Mouse (Mus musculus) telencephalon, adult 2 months (tissue): ENCODE measurements around the gene Wrap53.
"Not testable (repeated sequence)": the region's sequence is repeated elsewhere in the genome, so short reads cannot be mapped to it uniquely, and the experiment has no call there.

ENCODE experiments used
- DNase-seq: peaks from one replicate; pipeline ENCODE4 v3.0.0-alpha.2; 2011; ENCODE audit warnings: low read depth, low spot score

Wrap53 gene

DNA sequence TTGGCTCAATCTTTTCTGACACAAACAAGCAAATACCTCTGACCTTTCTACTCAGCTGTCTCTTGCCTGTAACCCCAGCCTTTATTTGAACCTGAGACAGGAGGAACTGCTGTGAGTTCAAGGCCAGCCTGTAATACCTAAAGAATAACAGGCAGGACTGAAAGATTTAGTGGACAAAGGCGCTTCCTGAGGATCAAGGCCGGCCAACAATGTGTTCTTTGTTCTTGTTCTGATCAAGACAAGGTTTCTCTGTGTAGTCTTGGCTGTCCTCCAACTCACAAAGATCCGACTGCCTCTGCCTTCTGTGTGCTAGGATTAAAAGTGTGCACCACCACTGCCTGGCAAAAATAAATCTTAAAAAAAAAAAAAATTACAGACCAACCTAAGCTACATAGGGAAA lies 15.7 kb downstream of the Wrap53 start:
- no peak for DNase-seq

DNA sequence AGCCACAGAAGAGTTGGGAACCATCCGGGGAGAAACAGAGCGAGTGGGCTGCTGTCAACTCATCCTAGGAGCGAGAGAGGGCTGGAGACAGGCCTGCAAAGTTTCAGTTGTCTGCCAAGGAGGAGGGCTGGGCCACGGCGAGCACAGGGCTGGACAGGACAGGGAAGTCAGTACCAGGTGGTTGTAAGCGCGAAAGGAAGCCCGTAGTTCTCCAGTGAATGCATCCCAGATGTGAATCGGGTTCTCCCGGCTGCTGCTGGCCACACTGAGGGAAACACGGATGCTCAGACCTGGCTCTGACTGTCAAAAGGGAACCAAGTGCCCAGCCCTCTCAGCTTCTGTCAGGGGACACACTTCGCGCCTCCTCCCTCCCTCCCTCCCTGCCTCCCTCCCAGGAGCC lies 16.7 kb downstream of the Wrap53 start:
- DNase-seq: no peak

DNA sequence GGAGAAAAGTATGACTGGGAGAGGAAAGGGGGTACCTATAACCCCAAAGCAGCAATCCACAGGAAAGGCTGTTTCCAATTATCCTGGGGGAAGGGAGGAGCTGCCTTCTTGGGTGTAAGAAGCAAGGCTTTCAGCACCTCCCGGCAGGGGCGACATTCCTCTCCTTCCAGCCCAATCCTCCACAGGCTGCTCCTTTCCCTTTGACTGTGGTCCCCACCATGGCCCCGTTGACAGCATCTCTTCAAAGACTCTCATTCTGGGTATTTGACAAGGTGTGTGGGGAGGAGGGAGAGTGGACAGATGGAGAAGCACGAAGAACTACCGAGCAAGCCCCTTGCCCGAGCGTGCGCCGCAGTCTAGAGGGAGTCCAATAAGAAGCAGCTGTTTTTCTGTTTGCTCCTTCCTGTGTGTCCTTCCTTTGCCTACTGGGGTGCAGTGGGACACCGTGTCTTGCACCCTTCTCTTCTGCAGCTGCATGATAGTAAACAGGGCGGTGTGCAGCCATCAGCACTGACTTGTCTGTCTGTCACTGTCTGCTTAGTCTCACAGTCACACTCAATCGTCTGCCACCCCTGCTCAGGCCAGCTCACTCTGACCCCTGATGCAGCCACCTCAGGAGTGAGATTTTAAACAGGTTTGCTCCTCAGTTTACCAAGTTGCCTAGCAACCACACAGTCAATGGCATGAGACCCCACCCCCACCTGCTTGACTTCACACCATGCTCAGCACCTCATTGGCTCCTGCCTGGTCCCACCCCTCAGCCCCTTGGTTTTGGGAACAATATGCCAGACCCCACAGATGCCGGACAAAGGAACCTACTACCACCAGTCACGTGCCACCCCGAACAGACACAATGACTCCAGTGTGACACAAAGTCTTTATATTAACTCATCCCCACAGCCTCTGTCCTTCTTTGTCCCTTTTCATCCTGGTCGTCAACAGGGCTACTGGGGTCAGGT lies 18.9 kb downstream of the Wrap53 start:
- DNase-seq: peak; percentile 79

DNA sequence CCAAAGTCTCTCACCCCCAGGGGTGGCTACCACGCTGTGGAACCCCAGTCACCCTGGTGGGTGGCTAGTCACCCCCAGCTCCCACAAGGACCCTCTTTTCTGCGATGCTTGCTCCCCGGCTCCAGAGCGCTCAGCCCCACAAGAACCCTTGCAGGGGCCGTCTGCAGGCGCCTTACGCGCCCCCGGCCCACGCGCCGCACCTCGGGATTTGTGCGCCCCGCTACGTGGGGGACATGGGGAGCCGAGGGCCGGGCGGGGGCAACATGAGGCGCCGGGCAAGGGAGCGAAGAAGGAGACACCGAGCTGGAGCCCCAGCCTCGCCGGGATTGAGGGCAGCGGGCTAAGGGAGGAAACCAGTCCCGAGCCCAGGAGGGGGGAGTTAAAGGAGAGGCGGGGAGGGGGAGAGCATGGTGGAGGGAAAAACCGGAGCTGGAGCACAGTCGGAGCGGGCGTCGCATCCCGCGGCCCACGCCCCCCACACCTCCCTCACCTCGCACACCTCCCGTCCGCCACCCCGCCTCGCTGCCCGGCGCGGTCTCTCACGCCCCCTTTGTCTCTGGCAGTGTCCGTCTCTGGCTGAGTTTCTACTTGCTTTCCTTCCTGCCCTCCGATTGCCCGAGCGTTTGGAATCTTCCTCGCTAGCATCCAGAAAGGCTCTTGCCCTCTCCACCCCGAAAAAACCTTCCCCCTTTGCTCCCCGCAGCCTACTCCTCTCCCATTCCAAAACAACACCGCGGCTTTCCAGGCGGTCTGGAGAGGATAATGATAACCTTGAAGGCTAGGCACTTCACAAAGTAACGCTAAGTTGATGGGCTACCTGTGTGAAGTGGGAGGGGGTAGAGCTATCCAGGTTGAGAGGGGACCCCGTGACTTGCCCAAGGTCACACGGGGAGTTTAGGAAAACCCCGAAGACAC lies 19.9 kb downstream of the Wrap53 start, which contains the start of gene Efnb3:
Gene Efnb3, minus strand, starts transcription at position 355 of the 915 bp plus-strand sequence.
- no peak for DNase-seq

DNA sequence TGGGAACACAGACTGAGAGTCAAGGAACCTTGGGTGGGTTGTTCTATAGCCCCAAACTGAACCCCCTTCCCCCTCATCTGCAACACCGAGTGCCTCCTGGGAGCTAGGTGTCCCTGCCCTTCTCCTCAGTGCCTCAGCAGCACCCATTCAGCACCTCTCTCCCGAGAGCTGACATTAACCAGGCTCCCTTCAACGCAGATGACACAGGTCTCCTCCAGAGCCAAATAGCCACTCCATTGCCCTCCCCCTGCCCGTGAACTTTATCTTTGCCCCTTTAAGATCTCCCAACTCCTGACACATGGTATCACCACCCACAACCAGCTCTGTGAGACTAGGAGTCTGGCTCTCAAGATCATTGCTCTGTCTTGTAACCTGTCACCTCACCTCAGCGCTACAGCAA lies 20.9 kb downstream of the Wrap53 start:
- no peak for DNase-seq

DNA sequence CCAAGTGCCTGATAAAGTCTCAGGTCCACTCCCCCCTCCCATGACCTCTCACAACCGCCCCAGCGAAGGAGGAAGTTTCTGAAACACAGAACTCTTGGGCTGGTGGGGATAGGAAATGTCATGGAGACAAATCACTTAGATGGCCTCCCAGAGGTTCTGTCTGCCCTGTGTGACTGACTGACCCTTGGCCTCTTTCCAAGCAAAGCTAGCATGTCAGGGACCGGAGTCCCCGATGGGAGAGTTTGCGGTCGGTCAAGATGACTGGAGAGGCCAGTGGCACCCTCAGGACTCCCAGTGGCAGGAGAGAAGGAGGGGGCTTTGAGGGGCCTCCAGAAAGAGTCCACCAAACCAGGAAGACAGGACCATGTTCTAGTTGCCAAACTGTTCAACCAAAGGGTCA lies 21.3 kb downstream of the Wrap53 start:
- no peak for DNase-seq

DNA sequence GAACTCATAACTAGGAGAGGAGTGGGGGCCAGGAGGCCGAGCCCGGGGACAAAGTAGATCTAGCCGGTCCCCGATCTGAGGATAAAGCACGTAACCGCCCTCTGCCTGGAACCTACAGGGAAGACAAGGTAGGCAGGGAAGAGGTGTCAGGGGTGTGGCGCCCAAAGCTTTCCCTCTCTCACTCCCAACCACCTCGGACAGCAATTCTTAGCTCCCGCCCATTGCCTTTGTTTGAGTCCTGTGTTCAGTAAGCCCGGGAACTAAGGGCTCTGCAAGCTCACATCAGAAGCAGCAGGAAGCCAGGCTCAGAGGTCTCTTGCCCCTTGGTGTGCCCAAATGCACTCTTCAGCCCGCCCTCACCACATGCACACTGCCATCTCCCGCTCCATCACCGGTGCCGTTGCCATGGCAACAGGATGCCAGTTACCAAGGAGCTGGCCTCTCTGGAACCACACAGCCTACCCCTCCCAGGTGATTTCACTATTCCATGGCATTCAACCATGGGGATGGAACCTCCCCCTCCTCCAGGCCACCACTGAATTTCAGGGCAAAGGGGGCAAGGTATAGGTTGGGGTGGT lies 22.6 kb downstream of the Wrap53 start:
- DNase-seq: no peak

DNA sequence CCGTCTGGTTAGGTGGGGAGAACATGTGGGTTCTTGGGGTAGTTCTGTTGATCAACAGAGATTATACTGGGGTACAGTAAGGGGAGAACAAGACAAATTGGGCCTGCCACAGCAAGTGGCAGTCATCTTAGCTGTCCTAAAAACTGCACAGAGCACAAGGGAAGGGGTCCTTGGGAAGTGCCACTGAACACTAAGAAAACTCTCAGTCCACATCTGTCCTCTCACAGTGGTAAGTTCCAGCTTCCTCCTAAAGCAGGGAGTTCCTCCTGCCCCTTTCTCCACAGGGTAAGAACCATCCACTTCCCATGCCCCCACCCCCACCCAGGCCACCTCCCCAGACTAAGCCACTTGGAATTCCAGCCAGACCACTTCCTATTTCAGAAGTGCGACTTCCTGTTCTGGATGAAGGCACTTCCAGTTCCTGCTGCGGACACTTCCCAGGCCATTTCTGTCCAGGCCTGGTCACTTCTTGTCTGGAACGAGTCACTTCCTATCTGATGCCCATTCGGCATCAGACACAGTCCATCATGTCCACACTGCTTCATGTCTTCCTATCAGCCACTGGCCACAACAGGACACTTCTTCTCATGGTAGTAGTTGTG lies 25.4 kb downstream of the Wrap53 start:
- DNase-seq: no peak

DNA sequence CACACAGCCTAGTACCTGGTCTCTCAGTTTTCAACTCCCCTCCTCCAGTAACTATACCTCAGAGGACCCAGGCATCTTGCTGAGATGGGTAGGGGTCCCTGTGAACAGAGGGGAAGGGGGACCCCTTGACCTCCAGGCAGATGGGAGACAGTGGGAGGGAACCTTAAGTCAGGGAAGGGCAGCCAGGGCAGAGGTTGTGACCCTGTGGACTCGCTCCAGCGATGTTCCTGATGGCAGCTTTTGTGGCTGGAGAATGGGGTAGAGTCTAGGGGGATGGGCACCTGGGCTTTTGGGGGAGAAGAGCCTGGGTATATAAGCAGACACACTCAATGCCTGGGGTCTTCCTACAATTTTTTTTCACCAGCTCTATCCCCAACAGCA lies 26.7 kb downstream of the Wrap53 start:
- DNase-seq: no peak

DNA sequence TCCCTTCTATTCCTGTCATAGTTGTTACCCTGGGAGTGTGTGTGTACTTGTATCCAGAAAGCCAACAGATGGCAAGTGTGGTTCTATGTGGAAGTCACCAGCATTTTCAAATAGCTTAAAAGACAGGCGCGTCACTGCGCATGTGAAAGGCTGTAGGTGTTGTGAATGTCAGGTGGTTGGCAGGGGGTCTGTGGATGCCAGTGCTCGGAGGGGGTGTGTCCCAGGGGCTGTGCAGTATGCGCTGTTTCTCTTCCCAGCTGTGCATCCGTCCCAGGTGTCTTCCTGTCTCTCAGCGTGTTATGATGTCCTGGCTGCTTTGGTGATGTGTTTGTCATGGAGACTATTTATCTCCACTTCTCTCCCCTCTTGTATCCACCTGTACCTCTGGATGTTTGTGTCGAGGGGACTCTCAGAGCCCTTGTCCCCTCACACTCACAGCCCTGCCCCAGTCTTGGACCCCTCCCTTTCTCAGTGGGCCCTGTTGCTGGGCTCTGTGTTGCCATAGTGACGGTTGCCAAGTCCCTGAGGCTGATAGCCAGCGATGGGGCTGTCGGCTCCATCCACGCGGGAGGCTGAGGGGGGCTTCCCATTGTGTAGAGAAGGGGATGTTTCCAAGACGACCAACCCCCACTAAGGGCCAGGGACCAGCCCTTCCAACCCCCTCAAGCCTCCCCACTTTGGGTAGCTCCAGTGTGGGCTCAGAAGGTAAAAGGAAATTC lies 27.3 kb downstream of the Wrap53 start:
- DNase-seq: no peak

DNA sequence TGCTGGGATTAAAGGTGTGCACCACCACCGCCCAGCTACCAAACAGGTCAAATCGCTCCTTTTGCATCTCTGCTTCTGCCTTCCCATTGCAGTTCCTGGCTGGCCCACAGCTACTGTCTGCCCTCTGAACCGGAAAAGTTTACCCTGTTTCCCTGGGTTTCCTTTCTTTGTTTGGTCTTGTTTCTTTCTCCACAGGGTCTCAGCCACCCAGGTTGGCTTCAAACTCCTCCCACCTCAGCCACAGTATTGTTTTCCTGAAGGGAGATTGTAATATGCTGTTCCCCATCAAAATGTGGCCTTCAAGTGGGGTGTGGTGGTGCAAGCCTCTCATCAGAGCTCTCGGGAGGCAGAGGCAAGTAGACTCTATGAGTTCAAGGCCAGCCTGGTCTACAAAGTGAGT lies 28.7 kb downstream of the Wrap53 start:
- no peak for DNase-seq

DNA sequence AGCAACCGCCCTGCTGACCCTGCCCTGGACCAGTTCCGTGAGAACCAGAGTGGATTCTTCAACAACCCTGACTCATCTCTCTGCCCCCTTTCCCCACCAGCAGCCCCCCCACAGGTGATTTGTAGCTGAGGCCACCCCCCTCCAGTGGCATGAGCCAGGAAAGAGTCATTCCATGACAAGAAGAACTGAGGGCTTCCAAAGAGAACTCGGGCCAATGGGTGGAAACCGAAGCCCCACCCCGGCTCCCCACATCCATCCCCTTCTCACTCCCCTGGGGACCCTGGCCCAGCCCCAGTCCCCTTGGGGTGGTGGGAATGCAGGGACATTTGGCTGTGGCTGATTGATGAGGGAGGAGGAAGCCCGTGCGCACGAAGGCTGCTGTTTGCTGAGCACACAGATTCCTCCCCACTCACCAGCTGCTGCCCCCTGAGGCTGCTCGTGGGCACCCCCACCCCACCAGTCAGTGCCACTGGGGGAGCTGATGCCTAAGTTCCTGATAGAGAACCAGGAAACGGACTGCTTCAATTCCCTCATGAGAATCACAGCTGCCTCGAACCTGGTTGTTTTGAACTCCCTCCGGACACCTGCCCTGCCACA lies 30.9 kb downstream of the Wrap53 start, which contains the start of gene Dnah2:
Gene Dnah2, minus strand, starts transcription at position 51 of the 597 bp plus-strand sequence.
- no peak for DNase-seq

DNA sequence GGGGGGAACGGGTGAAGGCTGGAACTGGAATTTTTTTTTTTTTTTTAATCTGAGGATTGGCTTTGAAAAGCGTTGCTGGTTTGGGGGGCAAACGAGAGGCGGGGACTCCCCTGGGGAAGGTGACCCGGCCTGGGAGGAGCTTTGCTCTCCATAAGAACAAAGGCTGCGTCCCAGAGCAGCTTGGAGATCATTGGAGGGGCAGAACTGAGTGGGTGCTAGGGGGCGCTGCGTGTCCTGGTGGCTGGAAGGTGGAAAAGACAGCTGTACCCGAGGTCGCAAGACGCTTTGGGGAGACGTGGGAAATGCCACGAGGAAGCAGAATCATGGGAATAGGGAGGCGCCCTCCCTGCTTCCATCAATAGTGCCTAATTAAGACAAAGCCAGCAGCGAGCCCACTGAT lies 33.0 kb downstream of the Wrap53 start:
- DNase-seq: no peak

DNA sequence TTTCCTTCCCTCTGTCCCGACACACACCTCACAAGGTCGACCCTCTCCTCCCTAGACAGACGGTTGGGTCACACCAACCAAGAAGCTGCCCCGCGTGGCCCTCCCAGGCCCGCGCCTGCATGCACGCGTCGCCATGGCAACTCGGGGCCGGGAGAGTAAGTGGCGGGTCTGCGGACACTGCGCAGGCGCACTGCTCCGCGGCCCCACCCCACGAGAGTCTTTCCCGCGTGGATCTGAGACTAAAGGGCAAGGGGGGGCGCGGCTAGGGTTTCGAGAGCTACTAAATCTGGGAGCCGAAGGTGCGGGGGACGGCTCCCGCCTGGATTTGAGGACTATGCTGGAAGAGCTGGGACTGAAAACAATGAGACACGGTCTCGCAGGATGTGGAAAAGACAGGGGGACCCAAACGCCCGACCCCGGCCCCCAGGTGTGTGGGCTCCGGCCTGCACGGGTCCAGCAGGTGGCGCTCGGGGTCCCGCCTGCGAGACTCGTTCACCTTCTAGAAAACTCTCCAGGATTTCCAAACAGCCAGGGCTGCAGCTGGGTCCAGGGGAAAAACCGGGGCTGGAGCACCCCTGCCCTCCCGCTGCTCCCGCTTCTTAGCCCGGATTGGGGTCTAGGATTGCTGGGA lies 33.5 kb downstream of the Wrap53 start:
- no peak for DNase-seq

DNA sequence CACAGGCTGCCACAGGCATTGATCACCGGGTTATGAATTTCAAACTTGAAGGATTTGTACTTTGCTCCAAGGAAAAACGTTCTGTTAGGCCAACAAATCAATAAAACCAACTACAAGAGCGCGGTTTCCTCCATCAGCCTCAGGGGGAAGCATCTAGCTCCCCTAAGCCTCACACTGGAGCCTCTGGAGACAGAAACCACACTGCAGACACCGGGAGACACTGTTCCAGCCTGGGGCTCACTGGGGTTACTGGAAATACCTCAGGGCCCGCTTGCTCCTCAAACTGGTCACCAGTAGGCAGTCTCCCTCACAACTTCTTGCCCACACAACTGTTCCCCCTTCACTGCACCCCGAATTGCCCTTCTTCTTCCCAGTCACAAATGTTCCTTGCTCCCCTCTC lies 34.1 kb downstream of the Wrap53 start:
- no peak for DNase-seq

DNA sequence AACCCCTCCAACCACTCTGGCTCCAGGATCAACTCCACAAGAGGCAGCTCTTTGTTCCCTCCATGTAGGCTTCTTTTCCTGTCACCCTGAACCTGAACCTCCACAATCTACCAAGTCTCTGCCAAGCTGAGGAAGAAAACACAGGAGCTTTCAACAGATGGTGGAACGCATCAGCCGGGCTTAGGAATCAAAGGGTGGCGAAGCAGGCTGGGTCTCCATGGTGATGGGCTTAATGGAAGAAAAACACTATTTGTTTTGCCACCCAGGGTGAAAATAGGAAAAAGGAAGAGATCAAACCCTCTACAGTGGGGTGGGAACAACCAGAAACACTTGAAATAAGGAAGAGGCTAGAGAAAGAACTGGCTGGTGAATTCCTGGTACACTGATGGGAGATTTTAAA lies 36.5 kb downstream of the Wrap53 start:
- no peak for DNase-seq

DNA sequence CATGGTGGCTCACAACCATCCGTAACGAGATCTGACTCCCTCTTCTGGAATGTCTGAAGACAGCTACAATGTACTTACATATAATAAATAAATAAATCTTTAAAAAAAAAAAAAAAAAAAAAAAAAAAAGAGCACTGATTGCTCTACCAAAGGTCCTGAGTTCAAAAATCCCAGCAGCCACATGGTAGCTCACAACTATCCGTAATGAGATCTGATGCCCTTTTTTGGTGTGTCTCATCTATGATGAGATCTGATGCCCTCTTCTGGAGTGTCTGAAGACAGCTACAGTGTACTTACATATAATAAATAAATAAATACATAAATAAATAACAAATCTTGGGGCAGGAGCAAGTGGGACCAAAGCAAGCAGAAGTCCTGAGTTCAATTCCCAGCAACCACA lies 38.3 kb downstream of the Wrap53 start:
- not testable (repeated sequence) for DNase-seq

DNA sequence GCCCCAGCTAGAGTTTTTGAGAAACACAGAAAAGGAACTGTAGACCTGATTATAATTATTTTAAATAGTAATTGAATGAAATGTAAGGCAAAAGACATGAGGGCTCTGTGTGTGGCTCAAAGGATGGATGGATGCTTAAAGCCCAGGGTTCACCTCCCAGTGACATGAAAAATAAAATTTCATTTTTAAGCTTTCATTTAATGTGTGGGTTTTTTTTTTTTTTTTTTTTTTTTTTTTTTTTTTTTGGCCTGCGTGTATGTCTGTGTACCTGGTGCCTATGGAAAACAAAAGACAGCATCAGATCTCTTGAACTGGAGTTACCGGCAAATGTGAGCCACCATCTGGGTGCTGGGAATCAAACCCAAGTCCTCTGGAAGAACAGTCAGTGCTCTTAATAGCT lies 39.4 kb downstream of the Wrap53 start:
- no peak for DNase-seq

DNA sequence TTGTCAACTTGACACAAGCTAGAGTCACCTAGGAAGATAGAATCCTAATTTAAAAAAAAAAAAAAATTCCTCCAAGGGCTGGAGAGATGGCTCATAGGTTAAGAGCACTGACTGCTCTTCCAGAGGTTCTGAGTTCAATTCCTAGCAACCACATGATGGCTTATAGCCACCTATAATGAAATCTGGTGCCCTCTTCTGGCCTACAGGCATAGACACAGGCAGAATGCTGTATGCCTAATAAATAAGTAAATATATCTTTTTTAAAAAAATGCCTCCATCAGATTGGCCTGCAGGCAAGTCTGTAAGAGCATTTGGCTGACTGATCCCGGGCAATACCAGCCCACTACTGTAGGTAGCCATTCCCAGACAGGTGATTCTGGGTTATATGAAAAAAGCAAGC lies 45.1 kb downstream of the Wrap53 start:
- DNase-seq: no peak
